Mouse (Mus musculus) G1E-ER4 (cell line): ENCODE measurements around the gene Il10ra. TPM values are rescaled to one million over a fixed set of nuclear protein-coding genes. Genes with fewer than 3 reads are reported as not detected.

Source experiments
- GATA1 ChIP-seq: IDR thresholded peaks from one replicate; pipeline ENCODE4 v1.8.0; 2012; ENCODE audit warnings: low read length, inconsistent platforms
- polyA plus RNA-seq: library from polyadenylated mRNA; stranded (reverse); fragments of >175 nt; gene quantifications from 2 replicates; pipeline ENCODE4 v1.2.3, GENCODE M21; 2012

Gene Il10ra
- polyA plus RNA-seq, result not detected in 2 replicates

- TF ChIP-seq GATA1, result no peak
These were observed at the start of gene Il10ra for GRCm38 (mm10) chr9:45268597-45269325. Gene Il10ra (minus strand): TSS chr9:45269149.

GRCm38 (mm10) chr9:45317635-45318034 is 48.7 kb upstream of the Il10ra start:
- no peak for TF ChIP-seq GATA1

DNA sequence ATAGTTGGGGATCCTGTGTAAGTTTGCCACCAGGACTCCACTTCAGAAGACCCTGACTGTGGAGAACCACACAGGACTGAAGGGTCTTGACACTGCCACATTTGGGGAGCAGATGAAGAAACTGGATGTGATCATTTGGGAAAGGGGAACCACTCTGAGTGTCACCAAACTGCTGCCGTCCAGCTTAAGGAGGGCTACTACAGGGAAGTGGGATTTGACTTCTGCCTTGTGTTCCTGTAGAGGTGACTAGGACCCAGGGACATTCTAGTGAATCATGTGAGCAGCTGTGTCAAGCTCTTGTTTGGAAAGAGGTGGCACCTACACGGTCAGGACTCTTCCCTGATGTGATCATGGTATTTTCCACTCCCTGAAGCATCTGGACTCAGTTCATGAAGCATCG is 45.0 kb upstream of the Il10ra start:
- no peak for TF ChIP-seq GATA1

GRCm38 (mm10) chr9:45311858-45312257 is 42.9 kb upstream of the Il10ra start:
- no peak for TF ChIP-seq GATA1

GRCm38 (mm10) chr9:45308521-45308920 is 39.6 kb upstream of the Il10ra start:
- TF ChIP-seq GATA1, result no peak

GRCm38 (mm10) chr9:45306746-45307410 is 37.9 kb upstream of the Il10ra start:
- no peak for TF ChIP-seq GATA1

DNA sequence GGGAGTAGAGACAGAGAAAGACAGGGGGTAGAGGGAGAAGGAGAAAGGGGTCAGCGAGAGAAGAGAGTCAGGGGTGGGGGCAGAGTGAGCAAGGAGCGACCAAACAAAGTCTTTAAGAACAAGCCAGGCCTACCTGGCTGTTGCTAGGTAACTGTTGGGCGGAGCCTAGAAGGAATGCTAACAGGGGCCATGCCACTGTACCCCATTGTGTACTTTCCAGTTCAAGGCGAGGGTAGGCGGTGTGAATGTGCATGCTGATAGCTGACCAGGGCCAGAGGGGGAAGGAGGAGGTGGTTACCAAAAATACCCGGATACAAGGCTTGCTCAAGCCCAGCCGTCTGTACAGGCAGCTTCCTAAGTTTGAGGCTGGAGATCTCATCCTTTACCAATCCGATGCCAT is 32.8 kb upstream of the Il10ra start:
- no peak for TF ChIP-seq GATA1

- TF ChIP-seq GATA1, result no peak
These were observed 31.6 kb upstream of the Il10ra start for GRCm38 (mm10) chr9:45300422-45301104.

- TF ChIP-seq GATA1, result no peak
These were observed 30.5 kb upstream of the Il10ra start for GRCm38 (mm10) chr9:45299231-45300006.

- TF ChIP-seq GATA1, result no peak
These were observed 25.5 kb upstream of the Il10ra start for GRCm38 (mm10) chr9:45294210-45295011.

GRCm38 (mm10) chr9:45291481-45292168 is 22.7 kb upstream of the Il10ra start:
- TF ChIP-seq GATA1, result no peak

DNA sequence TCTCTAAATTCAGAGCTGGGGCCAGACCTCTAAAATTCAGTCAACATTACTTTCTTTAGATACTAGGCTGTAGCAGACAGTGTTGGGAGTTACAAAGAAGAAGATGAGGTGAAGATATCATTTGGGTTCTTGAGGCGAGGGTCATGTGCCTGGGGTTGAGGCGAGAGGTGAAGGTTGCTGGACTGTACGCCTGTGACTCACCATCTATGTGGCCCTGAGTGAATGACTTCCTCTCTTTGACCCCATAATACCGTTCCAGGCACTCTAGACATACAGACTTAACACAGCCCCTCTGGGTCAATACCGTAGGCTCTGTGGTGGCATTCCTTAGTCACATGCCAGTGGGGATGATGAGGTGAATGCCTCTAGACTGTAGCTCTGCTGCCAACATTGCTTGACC is 13.5 kb upstream of the Il10ra start:
- TF ChIP-seq GATA1, result no peak

DNA sequence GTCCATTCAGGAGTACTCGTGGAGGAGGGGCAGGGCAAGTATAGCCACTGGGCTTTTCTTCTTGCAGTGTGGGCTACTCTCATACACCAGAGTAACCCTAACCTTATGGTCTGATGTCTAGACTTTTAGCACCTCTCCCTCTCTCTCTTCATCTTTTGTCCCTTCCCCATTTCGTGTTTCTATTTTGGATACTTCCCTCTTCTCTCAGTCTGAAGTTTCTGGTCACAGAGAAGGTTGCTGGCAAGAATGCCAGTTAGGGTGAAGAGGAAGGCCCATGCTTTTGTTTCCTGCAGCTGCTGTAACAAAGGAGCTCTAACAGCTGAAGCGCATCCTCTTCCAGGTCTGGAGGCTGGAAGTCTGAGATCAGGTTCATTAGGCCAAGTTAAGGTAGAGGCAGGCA is 11.9 kb upstream of the Il10ra start:
- TF ChIP-seq GATA1, result no peak

GRCm38 (mm10) chr9:45280059-45280458 is 11.1 kb upstream of the Il10ra start:
- no peak for TF ChIP-seq GATA1
